Mouse (Mus musculus): ENCODE results near the gene Gm18596.

DNA sequence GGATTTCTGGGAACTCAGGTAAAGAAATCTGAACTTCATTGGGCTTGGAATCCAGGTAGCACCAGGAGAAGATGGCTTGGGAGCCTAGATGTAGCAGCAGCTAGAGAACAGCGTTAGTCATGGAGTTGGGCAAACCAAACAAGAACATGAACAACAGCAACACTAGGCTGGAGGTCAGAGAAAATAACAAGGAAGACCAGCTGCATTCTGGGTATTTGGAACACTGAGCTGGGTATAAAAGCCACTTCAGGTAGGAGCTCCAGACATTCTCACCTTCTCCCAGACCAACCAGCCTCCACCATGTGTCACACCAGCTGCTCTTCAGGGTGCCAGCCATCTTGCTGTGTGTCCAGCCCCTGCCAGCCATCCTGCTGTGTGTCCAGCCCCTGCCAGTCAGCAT is 36.1 kb downstream of the Gm18596 start, which contains the start of gene Gm10272:
- TF ChIP-seq CTCF (IDR thresholded peaks at IDR 0.05; ENCODE audit: insufficient read depth, low read depth, low read length) (no peak), POLR2A (IDR thresholded peaks at IDR 0.05; ENCODE audit: insufficient read depth, low read depth, low read length) (no peak)

Measured in olfactory bulb, adult 2 months (tissue).